Mouse (Mus musculus) bone marrow macrophage, adult 2 months (primary cell): ENCODE data around the gene Usf2. TPM values are rescaled to one million over a fixed set of nuclear protein-coding genes. Genes with fewer than 3 reads are reported as not detected.
"Not testable (repeated sequence)": the region's sequence is repeated elsewhere in the genome, so short reads cannot be mapped to it uniquely, and the experiment has no call there.

Source experiments
- H3K27ac ChIP-seq: 2 replicates; pipeline ENCODE4 v1.5.1; 2012; ENCODE audit warnings: low read depth, low read length; ENCODE audit not compliant: insufficient read depth
- H3K4me1 ChIP-seq: 2 replicates; pipeline ENCODE4 v1.6.1; 2012; ENCODE audit warnings: low read length; ENCODE audit not compliant: control insufficient read depth, insufficient read depth
- H3K4me3 ChIP-seq: 2 replicates; pipeline ENCODE4 v1.5.1; 2012; ENCODE audit warnings: mild to moderate bottlenecking, low read length, moderate library complexity; ENCODE audit not compliant: insufficient read depth
- CTCF ChIP-seq: IDR thresholded peaks from 2 replicates; pipeline ENCODE4 v1.5.1; 2012; ENCODE audit warnings: low read depth, mild to moderate bottlenecking, low read length, moderate library complexity
- POLR2A ChIP-seq: IDR thresholded peaks from 2 replicates; pipeline ENCODE4 v1.6.1; 2012; ENCODE audit warnings: mild to moderate bottlenecking, low read depth, low read length, borderline replicate concordance
- polyA plus RNA-seq: library from polyadenylated mRNA; stranded (reverse); fragments of >200 nt; gene quantifications from 2 replicates; pipeline ENCODE4 v1.2.4, GENCODE M21; 2012; ENCODE audit not compliant: missing spikeins, insufficient read depth, insufficient read length

The Usf2 gene
- polyA plus RNA-seq, 1 experiment = 246 TPM

DNA sequence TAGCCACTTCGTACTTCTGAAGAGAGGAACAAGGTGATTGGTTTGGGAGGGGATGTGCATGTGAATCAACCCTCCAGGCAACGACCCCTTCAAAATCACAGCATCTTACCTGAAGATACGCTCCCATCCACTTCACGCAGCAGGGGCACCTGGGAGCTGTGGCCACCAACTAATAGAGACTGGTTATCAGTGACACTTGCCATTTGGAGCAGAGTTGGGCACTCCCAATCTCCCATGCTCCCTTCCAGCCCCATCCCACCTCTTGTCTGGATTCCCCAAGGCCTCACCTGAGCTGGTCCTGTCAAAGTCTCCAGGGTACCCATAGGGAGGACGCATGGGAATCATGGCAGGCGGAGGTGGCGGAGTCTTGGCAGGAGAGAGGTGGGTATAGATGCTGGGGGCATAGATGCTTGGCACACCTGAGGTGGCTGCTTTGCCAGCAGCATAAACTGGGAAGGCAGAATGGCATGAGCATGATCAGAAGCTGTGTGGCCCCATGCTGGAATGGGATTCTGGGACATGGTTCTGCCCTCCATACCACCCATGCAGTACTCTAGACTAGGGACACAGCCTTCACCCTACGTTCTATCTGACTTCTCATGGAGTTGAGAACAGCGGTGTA lies 2.4 kb upstream of the Usf2 start:
- TF ChIP-seq CTCF = no peak
- TF ChIP-seq POLR2A = no peak
- Histone ChIP-seq H3K4me1 (peaks cover 22% of the 10 kb centered on the region), H3K4me3 (no peak overlapping the region), H3K27ac (no peak overlapping the region)

DNA sequence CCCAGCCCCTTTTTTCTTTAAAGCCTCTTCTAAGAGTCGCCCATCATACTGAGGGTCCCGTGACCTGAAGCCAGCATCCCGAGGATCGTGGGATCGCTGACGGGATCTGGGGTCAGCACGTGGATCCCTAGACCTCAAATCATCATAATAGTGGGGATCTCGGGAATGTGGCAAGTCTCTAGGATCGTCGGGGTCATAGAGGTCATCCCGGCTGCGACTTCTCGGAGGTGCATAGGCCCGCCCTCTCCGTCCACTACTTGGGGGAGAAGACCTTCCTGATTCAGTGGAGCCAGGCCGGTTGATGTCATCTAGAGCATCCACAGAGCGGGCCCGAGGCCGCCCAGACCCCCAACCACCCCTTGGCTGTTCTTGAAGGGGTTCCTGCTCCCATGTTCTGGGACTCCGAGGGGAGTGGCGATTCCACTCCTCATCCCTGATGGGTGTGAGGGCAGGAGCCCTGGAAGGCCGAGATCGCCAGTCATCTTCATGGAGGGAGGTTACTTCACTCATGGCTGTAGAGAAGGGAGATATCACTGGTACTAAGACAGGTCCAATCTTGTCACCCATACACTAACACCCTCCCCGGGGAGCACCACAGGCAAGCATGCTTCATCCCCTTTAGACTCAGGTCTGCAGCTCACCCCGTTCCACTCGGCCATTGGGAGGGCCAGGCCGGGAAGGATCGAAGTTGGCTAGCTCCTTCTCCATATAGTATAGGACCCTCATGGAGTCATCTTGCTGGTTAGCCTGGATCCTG lies 1.7 kb upstream of the Usf2 start:
- peak overlapping the region; percentile 89 for H3K4me3 ChIP-seq
- TF ChIP-seq CTCF (no peak), POLR2A (no peak)
- H3K4me1 ChIP-seq = peaks cover 26% of the 10 kb centered on the region
- H3K27ac ChIP-seq = no peak overlapping the region

DNA sequence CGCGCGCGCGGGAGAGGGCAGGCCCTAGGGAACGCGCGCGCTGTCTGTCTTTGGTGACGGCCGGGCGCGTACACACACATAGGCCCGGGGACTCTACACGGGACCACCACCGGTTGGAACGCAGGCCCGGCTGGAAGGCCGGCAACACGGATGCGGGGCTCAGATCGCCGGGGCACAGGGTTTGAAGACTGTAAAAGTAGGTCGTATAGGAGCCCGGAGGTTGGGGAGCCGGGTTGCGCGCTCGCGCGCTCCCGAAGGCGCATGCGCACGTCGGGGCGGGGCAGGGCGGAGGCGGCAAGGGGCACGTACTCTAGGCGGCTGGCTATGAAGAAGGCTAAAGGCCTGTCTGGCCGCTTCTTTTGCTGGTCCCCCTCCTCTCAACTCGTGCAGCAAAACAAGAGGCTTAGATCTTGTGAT lies 772 bp upstream of the Usf2 start:
- peak overlapping the region; percentile 91 for H3K27ac ChIP-seq
- TF ChIP-seq POLR2A (no peak), CTCF (no peak)
- peak overlapping the region; percentile 89 for H3K4me3 ChIP-seq
- H3K4me1 ChIP-seq = peaks cover 32% of the 10 kb centered on the region

DNA sequence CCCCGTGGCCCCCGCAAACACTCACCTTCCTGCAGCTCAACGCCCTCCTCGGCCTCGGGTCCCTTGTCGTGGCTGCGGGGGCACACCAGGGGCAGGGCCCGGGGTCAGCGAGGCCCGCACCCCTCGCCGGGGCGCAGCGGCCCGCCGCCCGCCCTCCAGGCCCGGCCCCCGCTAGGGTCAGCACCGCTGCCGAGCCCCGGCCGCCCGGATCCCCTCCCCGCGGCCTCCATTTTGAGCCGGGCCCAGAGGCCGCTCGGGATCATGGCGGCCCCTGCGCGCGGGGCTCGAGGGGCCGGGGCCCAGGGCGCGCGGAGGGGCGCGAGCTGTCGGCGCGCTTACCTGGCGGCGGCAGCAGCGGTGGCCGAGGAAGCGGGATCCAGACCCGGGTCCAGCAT lies 249 bp downstream of the Usf2 start:
- TF ChIP-seq CTCF (no peak), POLR2A (no peak)
- H3K4me3 ChIP-seq = peak overlapping the region; percentile 84
- H3K27ac ChIP-seq = peak overlapping the region; percentile 69
- H3K4me1 ChIP-seq = peaks cover 40% of the 10 kb centered on the region

DNA sequence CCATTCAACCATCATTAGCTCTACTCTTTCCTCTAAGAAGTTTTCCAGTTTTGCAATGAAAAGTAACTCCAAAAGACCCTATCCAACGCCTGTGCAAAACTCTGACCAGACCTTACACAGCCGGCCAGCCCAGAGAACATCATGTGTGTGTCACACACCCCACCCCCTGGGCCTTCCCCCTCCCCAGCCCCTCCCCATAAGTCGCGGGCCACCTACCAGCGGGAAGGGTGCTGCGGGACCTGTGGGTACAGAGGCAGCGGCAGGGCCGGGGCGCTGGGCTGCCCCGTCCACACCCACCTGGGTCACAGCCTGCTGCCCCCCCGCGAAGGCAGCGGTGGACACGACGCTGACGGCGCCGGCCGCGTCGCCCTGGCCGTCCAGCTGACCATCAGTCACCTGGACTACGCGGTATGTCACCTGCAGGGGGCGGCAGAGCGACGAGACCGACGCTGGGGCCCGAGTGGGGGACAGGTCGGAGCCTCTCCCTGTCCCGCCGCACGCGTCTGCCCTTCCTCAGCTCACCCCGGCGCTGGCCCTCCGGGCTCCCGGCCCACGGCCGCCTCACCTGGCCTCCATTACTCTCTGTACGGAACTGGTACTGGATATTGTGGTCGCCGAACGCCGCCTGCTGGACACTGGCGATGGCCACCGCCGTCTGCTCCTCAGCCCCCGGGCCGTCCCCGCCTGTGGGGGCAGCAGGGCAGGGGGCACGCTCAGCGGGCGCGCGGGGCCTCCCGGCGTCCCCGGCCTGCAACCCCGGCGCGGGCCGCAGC lies 833 bp downstream of the Usf2 start:
- peak overlapping the region; percentile 84 for H3K4me3 ChIP-seq
- TF ChIP-seq POLR2A = no peak
- TF ChIP-seq CTCF = peak; percentile 68
- H3K27ac ChIP-seq = peak overlapping the region; percentile 69
- peaks cover 40% of the 10 kb centered on the region for H3K4me1 ChIP-seq

DNA sequence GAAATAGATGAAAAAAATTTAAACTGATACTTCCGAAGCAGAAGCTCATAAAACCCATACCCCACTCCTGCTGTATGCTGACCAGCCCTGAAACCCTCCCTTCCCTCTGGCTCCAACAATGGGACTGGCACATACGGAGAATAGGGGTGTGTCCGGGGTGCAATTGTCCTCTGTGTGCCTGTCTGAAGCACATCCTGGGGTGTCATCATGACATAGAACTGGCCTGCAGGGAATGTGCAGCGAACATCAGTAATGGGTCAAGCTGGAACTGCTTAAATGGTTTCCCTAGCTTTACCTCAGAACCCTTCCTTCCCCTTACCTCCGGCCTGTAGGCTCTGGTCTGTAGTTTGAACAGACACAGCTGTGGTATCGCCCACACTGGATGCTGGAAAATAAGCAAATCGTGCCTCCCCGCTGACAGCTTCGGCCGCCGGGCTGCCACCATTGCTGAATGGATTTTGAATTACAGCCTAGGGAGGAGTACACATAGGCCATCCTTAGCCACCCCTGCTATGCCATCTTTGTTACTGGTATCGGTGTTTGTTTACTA lies 1.6 kb downstream of the Usf2 start:
- TF ChIP-seq POLR2A = no peak
- TF ChIP-seq CTCF = no peak
- H3K27ac ChIP-seq = peak overlapping the region; percentile 94
- H3K4me3 ChIP-seq = peak overlapping the region; percentile 84
- H3K4me1 ChIP-seq = peaks cover 40% of the 10 kb centered on the region

DNA sequence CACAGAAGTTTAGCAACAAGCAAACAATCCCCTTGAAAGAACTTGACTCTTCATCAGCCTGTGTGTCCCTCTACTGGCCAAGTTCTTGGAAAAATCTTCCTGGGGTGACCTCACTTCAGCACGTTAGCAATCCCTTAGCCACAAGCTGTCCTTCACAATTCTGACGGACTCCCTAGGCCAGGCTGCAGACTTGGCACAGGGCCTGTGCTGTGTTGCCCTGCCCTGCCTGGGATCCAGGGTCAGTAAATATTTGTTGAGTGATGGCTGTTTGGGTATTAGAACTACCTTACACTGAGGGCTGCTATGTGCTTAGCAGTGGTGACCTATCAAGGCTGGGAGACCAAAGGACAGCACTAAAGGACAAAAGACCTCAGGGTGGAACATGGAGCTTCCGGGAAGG lies 2.6 kb downstream of the Usf2 start:
- Histone ChIP-seq H3K4me1 (peaks cover 40% of the 10 kb centered on the region), H3K27ac (peak overlapping the region; percentile 94), H3K4me3 (no peak overlapping the region)
- TF ChIP-seq CTCF (no peak), POLR2A (no peak)

DNA sequence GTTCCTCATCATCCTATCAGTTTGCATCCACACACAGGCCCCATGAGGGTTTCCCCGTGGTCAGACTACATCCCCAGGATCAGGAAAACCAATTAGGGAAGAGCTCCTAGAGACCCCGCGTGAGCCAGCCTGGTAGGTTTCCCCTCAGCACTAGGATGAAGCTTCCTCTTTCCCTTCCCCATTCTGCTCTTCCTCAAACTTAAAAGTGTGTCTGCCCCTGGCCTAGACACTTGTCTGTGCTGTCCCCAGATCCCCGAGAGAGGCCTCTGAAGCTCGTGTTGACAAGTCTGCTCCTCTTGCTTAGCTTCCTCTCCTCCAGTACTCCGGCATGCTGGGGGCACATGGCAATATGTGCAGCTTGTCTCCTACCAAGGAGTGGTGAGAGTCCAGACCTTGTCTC lies 3.1 kb downstream of the Usf2 start:
- TF ChIP-seq POLR2A (no peak), CTCF (no peak)
- Histone ChIP-seq H3K4me1 (peaks cover 38% of the 10 kb centered on the region), H3K4me3 (no peak overlapping the region), H3K27ac (peak overlapping the region; percentile 94)

DNA sequence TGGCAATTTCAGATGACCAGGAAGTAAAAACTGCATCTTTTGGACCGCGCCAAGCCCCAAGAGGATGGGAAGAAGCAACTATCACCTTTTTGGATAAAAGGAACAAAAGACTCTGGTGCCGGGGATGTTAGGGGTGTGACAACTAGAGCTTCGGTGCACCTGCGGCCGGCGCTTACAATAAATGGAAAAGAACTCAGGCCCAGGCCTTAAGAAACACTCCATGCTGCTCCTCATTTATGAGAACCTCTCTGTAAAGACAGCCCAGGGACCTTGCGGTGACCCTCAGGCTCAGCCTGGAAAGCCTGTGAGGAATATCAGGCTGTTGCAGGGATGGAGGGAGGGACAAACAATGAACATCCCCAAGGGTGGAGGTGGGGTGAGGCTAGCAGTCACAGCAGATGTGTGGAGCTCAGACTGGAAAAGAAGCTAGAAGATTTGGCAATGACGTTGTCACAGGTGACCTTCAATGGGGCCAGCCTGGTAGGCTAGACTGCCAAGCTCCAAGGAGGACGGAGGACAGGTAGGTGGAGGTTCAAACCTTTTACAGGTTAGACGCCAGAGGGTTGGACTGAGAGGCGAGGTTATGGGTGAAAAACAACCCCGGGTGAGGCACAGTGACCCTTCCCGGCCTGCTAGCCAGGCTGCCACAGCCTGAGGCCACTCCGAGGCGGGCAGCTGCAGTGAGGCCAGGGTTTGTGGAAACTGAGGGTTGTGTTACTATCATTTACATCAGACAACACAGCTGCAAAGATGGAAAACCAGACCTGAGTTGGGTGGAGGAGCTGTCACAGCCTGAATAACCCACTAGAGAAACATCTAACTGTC lies 4.0 kb downstream of the Usf2 start:
- Histone ChIP-seq H3K4me3 (peak overlapping the region; percentile 6; the same call in 1 of the 2 replicates), H3K27ac (peak overlapping the region; percentile 70), H3K4me1 (peaks cover 34% of the 10 kb centered on the region)
- TF ChIP-seq POLR2A (no peak), CTCF (no peak)

DNA sequence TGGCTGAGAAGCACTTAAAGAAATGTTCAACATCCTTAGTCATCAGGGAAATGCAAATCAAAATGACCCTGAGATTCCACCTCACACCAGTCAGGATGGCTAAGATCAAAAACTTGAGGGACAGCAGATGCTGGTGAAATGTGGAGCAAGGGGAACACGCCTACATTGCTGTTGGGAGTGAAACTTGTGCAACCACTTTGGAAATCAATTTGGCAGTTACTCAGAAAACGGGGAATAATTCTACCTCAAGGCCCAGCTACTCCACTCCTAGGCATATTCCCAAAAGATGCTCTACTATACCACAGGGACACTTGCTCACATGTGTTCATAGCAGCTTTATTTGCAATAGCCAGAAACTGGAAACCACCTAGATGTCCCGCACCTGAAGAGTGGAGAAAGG lies 6.7 kb downstream of the Usf2 start:
- H3K27ac ChIP-seq, H3K4me3 ChIP-seq: not testable (repeated sequence)
- H3K4me1 ChIP-seq = peaks cover 29% of the 10 kb centered on the region
